Mouse (Mus musculus) macrophage (primary cell): Measurements from ENCODE around the gene Rnase11. TPM values are rescaled to one million over a fixed set of nuclear protein-coding genes. Genes with fewer than 3 reads are reported as not detected.
"Not testable (repeated sequence)": the region's sequence is repeated elsewhere in the genome, so short reads cannot be mapped to it uniquely, and the experiment has no call there.

ENCODE experiments used
- H3K27ac ChIP-seq: fragments of 350-480 bp; formaldehyde crosslinking; 2 replicates; pipeline ENCODE4 v1.9.0; 2021
- H3K36me3 ChIP-seq: fragments of 350-480 bp; formaldehyde crosslinking; 2 replicates; pipeline ENCODE4 v1.9.0; 2021; ENCODE audit errors: inconsistent target
- H3K4me3 ChIP-seq: fragments of 350-480 bp; formaldehyde crosslinking; 2 replicates; pipeline ENCODE4 v1.9.0; 2021; ENCODE audit errors: inconsistent target
- H3K79me2 ChIP-seq: fragments of 350-480 bp; formaldehyde crosslinking; 2 replicates; pipeline ENCODE4 v1.9.0; 2021; ENCODE audit errors: inconsistent target
- WGBS: methylation state at CpG from one replicate; pipeline ENCODE4 v1.1.7; 2026; ENCODE audit warnings: inconsistent platforms; ENCODE audit not compliant: missing documents; 5-methylcytosine and 5-hydroxymethylcytosine counted together
- polyA plus RNA-seq: library from polyadenylated mRNA; stranded (reverse); fragments of 250-400 nt; gene quantifications from 3 replicates; pipeline ENCODE4 v1.2.4, GENCODE M21; 2018; ENCODE audit warnings: inconsistent platforms

The Rnase11 gene
- polyA plus RNA-seq, 1 experiment from 2014 or later = not detected

DNA sequence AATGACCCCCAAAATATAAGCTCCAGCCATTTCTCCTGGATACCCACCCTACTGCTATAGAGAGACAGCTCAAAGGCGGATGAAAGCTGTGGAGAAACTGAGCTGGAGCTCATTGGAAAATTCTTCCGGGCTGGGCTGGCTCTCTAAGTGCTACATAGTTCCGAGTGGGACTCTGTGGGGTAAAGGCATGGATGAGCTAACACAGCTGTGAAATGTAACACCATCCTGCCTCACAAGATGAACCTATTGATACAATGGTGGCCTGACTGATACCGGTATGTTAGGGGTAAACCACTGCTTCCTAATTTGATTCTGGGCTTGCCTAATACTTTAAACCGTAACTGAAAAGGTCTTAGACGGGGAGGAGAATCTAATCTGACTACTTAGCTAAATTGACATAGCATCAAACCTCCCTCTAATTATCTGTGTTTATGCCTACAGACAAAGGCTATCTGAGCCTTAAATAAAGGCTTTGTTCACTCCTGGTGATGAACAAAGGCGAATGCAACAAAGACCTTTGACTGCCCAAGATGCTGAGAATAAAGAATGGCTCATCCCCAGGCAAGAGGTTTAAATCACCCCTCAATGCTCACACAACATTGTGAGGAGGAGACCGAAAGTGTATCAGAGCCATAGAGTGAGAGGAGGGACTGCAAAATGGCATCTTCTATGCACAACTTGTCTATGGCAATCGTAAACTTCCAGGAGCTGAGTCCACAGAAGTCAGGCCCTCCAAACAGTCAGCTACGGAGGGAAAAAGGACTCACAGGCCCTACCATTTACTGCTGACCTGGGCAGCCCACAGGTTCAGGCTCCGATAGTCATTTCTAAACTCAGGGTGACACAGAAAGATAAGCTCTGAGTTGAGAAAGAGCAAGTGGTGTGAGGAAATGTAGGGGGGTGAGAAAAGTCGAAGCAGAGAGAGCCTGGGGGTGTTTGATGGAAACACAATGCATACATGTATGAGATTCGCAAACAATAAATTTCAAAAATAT is 4.6 kb upstream of the Rnase11 start:
- WGBS = 82% methylated on average over 13 of the region's 13 CpGs
- H3K79me2 ChIP-seq = no peaks in the 10 kb centered on the region
- H3K27ac ChIP-seq = no peak overlapping the region
- no peak overlapping the region for H3K4me3 ChIP-seq
- no peaks in the 10 kb centered on the region for H3K36me3 ChIP-seq

DNA sequence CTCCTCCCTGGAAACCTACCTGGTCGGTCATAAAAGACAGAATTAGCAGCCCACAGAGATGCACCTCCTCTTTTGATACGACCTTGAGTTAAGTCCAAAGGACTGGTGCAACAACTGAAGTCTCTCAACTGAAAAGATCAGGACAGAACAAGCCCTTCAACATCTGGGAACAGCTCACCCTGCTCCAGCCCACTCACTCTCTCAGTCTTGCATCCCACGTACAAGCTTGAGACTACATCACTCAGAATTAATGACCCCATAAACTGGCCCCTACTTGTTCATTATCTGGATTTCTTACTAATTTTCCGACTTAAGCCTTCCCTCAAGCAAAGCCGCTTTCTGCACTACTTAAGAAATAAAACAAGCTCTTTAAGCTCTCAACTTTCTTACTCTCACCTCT is 3.2 kb upstream of the Rnase11 start:
- Histone ChIP-seq H3K36me3 (no peaks in the 10 kb centered on the region), H3K4me3 (no peak overlapping the region), H3K27ac (no peak overlapping the region), H3K79me2 (no peaks in the 10 kb centered on the region)
- 91% methylated on average over 5 of the region's 5 CpGs for WGBS

DNA sequence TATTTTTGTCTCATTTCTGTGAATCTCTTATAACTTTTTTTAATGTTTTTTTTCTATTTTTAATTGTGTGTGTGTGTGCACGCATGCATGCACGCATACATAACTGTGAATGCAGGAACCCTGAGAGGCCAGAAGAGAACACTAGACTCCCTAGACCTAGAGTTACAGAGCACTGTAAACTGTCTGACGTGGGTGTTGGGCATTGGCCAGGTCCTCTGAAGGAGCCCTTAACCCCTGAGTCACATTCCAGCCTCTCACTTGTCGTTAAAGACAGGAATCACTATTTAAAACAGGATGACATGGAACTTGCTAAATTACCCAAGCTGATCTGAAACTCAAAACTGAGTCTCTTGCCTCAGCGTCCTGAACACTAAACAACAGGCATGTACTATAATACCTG is 2.0 kb upstream of the Rnase11 start:
- Histone ChIP-seq H3K79me2 (no peaks in the 10 kb centered on the region), H3K4me3 (no peak overlapping the region), H3K36me3 (no peaks in the 10 kb centered on the region), H3K27ac (no peak overlapping the region)
- 74% methylated on average over 5 of the region's 5 CpGs for WGBS

DNA sequence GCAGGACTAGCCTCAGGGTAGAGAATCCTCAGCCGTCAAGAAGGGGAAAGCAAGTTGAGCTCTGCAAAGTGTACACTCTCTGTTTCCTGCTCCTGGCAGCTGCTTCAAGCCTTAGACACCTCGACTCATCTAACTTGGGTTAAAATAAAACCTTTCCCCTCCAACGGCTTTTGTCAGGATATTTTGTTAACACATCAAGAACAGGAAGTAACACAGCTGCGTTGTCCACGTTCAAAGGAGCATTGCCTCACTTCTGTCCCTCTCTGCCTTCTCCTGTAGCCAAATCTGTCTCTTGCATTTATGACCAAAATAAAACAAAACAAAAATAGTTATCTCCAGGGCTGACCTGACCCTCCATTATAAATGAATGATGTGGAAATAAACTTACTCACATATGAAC is 2.1 kb downstream of the Rnase11 start:
- no peak overlapping the region for H3K4me3 ChIP-seq
- 0% methylated on average over 5 of the region's 5 CpGs for WGBS
- no peaks in the 10 kb centered on the region for H3K36me3 ChIP-seq
- H3K79me2 ChIP-seq = no peaks in the 10 kb centered on the region
- no peak overlapping the region for H3K27ac ChIP-seq

DNA sequence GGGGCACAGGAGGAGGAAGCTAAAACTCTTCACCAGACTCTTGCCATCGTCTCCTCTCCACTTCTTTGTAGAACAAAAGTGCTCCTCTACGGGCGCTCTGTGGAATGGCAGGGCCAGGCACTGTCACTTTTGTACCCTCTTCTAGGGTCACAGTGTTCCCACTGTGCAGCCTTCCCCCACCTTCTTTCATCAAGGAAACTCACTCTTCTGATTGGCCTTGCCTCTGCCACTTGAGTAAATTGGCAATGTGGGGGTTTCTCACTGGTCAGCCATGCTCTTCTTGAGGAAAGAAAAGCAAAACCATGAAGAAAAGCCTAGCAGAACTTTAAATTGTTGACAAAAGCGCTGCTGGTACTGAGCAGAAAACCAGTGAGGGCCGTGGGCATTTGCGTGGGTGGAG is 8.2 kb downstream of the Rnase11 start, which contains the start of gene Rnase9:
Rnase9 (minus strand) TSS at position 101 of the 400 bp plus-strand sequence.
- H3K36me3 ChIP-seq = no peaks in the 10 kb centered on the region
- no peak within 1 kb of the TSS for H3K27ac ChIP-seq

DNA sequence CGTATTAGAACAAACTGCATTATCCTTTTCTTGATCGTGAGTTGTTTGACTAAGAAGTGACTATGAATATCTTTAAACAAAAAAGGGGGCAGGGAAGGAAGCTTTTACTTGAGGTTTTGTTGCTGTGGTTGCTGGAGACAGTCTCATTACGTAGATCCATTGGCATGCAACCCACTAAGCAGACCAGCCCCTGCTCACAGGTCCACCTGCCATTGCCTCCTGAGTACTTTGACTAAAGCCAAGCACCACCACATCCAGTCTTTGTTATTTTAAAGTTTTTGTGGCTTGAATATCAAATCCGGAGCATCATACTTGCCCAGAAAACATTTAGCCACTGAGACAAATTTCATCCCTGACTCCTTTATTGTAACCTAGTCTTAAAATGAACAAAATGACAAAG is 13.7 kb downstream of the Rnase11 start:
- WGBS = 90% methylated on average over 4 of the region's 4 CpGs
- no peaks in the 10 kb centered on the region for H3K79me2 ChIP-seq
- H3K4me3 ChIP-seq = no peak overlapping the region
- H3K36me3 ChIP-seq = no peaks in the 10 kb centered on the region
- H3K27ac ChIP-seq = no peak overlapping the region

More for the DNA sequence above, 8.2 kb downstream of the Rnase11 start, which contains the start of gene Rnase9:
- 89% methylated on average over 5 of the region's 6 CpGs for WGBS
- H3K79me2 ChIP-seq = no peaks in the 10 kb centered on the region
- H3K4me3 ChIP-seq = no peak within 1 kb of the TSS

DNA sequence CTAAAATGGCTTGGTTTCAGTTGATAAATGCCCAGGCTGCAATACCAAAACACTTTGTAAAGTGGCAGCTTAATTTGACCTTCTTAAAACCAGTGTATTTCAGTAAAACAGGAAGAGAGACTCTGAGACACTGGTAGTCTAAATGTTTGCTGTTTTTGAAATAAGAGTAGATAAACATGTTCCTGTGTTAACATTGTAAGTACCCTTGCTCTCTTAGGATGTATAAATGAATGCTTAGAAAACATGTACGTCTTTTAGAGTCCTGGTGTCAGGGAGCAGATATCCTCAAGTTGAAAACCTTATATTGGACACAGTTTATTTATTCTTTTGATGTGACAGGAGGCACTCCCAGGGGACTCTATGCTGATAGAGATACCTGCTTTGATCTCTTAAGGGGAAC is 14.8 kb downstream of the Rnase11 start:
- no peak overlapping the region for H3K27ac ChIP-seq
- H3K4me3 ChIP-seq = no peak overlapping the region
- 100% methylated on average over 1 of the region's 1 CpGs for WGBS
- no peaks in the 10 kb centered on the region for H3K36me3 ChIP-seq
- H3K79me2 ChIP-seq = no peaks in the 10 kb centered on the region

DNA sequence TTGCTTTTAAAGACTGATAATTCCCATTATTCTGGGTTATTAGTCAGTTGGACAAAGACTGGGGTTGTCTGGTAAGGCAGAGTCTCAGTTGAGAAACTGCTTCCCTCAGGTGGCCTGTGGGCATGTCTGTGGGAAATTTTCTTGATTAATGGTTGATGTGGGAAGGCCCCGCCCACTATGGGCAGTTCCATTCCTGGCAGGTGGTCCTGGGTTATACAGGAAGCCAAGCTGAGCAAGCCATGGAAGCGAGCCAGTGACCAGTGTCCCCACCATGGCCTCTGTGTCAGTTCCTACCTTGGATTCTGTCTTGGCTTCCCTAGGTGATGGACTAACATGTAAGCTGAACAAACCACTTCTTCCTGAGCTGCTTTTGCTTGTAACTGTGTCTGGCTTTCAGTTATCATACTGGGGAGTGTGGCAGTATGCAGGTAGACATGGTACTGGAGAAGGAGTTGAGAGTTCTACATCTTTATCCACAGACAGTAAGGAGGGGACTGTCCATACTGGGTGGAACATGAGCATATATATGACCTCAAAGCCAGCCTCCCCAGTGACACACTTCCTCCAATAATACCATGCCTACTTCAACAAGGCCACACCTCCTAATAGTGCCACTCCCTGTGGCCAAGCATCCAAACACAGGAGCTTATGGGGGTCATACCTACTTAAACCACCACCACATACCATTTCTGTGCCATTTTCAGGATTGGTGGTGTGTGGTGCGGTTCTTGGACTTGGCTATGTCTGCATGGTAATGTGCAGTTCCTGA is 22.4 kb downstream of the Rnase11 start:
- no peak overlapping the region for H3K27ac ChIP-seq

DNA sequence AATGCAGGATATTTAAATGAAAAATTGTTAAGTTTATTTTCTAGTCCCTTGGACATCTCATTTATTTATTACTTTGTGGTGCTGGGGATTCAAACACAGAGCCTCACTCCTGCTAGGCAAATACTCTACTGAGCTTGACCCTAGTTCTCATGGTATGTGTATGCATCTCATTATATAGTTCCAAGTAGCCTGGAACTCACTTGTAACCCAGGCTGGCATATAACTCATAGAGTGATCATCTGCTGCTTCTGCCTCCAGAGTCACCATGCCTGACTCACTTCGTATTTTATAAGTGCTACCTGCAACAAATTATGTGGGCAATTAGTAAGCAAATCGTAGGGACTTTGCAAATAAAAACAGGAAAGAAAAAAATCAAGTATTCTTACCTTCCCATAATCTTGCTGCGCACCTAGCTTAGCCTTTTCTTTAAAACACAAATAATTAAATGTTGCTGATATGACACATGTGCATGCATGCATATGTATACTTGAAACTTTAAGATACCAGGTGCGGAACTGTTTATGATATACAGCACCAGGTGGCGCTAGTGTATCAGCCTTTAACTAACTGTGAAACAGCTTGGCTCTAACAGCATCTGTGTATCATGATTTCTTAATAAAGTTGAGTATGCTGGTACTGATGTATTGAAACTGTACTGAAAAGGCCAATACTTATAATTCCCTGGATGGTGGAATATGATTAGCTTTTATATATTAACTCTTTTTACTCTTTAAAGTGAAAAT is 23.4 kb downstream of the Rnase11 start:
- Histone ChIP-seq H3K4me3 (no peak overlapping the region), H3K79me2 (no peaks in the 10 kb centered on the region), H3K36me3 (no peaks in the 10 kb centered on the region), H3K27ac (no peak overlapping the region)
- WGBS = 47% methylated on average over 5 of the region's 5 CpGs

More for the DNA sequence above, 22.4 kb downstream of the Rnase11 start:
- Histone ChIP-seq H3K79me2 (no peaks in the 10 kb centered on the region), H3K36me3 (no peaks in the 10 kb centered on the region), H3K4me3 (no peak overlapping the region)
- 68% methylated on average over 3 of the region's 3 CpGs for WGBS

DNA sequence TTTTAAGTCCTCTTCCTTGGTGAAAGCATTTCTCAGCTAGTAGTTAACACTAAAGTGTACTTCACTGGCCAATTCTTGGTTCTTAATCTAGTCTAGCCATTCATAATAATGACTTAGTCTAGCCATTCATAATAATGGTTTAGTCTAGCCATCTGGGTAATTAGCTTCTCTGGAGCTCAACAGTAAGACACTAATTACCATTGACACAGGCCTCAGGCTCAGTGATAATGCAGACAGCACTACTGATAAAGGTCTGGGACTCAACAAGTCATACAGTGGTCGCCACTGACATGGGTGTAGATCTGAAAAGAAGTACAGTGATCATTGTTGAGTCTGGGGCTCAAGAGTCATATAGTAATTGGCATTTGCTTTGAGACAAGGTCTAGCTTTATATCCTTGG is 25.1 kb downstream of the Rnase11 start:
- H3K4me3 ChIP-seq = no peak overlapping the region
- H3K27ac ChIP-seq = no peak overlapping the region
- WGBS = 100% methylated on average over 1 of the region's 1 CpGs
- H3K79me2 ChIP-seq = no peaks in the 10 kb centered on the region
- H3K36me3 ChIP-seq = no peaks in the 10 kb centered on the region

DNA sequence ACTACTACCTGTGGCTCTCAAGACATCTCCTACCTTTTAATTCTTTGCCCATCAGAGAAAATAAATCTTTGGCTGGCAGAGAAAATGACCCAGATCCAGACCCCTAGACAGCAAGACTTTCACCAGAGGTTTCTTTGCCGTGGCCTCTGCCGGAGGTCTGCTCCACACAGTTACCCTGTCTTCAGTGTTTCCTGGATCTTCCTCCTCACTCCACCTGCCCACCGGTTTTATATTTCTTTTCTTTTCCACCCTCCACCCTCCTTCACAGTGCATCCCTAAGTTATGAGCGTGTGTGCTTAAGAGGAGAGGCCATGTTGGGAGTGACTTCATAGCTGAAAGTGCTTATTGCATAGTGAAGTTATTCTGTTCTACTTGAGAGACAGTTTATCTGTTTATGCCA is 26.5 kb downstream of the Rnase11 start:
- H3K4me3 ChIP-seq = no peak overlapping the region
- H3K79me2 ChIP-seq = no peaks in the 10 kb centered on the region
- WGBS = 96% methylated on average over 4 of the region's 4 CpGs
- no peaks in the 10 kb centered on the region for H3K36me3 ChIP-seq
- H3K27ac ChIP-seq = no peak overlapping the region

DNA sequence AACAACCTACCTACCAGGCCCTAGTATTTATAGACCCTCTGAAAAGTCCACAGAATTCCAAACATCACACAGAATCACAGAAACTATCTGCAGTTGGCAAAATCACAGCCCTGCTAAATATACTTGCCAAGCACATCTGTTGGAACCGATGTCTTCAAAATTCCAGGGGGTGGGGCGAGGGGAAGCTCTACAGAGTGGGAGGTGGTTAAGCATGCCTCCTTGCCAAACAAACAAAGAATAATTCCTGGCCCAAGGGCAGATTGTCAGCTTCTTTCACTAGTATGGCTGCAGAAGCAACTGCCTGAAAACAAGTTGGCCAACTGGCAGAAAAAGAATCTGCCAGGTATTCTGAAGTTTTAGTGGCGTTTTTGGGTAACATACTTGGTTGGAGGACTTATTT is 32.7 kb downstream of the Rnase11 start:
- 88% methylated on average over 3 of the region's 3 CpGs for WGBS
- Histone ChIP-seq H3K4me3 (no peak overlapping the region), H3K27ac (no peak overlapping the region), H3K79me2 (no peaks in the 10 kb centered on the region), H3K36me3 (no peaks in the 10 kb centered on the region)

DNA sequence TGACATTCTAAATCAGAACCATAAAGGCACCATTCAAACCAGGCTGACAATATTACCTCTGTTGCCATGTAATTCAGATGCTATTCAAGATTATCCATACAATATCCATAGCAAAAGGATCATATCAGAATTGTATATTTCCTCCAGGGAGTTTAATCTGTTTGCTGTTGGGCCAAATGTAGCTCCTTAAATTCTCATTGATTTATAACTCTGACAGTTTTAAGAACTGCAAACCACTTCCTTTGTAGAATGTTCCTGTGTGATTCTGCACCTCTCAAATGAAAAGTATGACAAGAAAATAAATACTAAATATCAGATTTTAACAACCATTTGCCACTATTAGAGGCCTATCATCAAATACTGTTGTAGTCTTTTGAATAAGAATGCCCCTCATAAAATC is 34.2 kb downstream of the Rnase11 start:
- Histone ChIP-seq H3K79me2 (no peaks in the 10 kb centered on the region), H3K4me3 (no peak overlapping the region), H3K27ac (no peak overlapping the region), H3K36me3 (no peaks in the 10 kb centered on the region)

DNA sequence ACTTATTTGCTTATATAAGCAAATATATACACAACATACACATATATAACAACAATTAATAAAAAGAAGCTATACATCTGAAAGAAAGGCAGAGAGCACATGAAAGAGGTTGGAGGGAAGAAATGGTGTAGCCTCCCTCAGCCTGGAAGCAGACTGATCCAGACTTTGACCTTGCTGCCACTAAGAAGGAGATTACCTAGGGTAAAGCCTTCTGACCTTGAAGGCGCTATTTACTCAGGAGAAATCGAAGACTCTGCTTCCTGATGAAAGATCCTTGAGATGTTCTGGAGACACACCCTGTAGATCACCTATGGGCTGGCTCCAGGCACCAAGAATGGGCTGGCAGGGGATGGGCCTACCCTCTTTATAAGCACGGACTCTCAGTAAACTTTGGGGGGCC is 35.2 kb downstream of the Rnase11 start:
- not testable (repeated sequence) for H3K36me3 ChIP-seq, H3K27ac ChIP-seq, H3K79me2 ChIP-seq, H3K4me3 ChIP-seq
- 94% methylated on average over 3 of the region's 3 CpGs for WGBS
